Mouse (Mus musculus): Measurements from ENCODE around the gene Lbp. TPM values are rescaled to one million over a fixed set of nuclear protein-coding genes. Genes with fewer than 3 reads are reported as not detected.

Lbp gene
- total RNA-seq, 1 experiment from 2014 or later, result 47.6 TPM

- no peak for ATAC-seq (replicated peaks; ENCODE audit: low read depth, poor library complexity, severe bottlenecking)
Observed at GRCm38 (mm10) chr2:158359757-158360620, 53.7 kb downstream of the Lbp start.

DNA sequence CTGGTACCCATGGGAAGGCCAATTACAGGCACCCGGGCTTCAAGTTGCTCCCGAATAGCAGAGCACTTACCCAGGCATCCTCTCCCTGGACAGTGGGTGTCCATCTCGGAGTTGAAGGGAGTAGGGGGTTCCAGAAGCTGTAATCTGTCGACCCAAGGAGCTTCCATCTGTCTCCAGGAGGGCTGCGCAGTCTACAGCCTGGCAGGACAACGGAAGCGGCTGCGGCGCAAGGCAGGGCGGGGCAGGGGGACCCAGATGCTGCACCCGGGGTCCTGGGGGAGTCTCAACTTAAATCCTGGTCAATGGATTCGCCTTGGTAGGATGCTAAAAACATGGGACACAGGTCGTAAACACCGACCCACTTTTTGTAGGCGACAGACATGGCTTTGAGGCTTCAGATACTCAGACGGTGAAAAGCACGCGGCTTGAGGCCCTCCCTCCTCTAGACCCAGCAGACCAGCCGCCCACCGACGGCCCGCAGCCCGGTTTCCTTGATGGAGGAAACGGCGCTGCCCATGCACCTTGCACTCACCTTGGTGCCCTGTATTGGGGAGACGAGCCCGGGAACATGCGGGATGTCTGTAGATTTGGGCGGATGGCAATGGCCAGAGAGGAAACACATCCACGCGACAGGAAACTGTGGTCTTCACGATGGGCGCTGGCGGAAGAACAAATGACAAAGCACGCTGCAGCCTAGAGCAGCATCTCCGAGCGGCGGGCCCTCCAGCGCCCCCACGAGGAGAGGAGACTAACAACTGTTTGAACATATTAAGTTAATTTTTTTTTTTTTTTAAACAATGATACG, 54.8 kb downstream of the Lbp start:
- ATAC-seq (replicated peaks; ENCODE audit: low read depth, poor library complexity, severe bottlenecking), result peak; percentile 94

- peak; percentile 39 for ATAC-seq (replicated peaks; ENCODE audit: low read depth, poor library complexity, severe bottlenecking)
Observed at GRCm38 (mm10) chr2:158361678-158362320, 55.5 kb downstream of the Lbp start.

DNA sequence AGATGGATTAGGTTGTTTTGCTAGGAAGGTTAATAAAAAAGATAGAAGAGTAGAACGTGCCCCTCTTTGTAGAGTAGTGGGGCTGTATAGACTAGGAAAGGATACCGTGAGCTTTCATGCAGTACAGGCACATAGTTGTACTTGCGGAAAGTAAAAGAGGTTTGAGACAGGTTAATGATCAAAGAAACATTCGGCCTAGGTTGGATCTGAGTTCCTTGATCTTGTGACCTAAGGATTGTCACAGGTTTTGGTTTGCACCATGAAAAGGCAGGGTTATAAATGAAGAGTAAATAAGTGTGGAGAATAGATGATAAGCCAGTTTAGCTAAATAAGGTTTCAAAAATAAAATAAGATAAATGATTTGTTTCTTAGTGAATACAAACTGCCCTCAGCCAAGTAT, 57.9 kb downstream of the Lbp start:
- ATAC-seq (replicated peaks; ENCODE audit: low read depth, poor library complexity, severe bottlenecking), result no peak

- no peak for ATAC-seq (replicated peaks; ENCODE audit: low read depth, poor library complexity, severe bottlenecking)
Observed at GRCm38 (mm10) chr2:158365099-158365850, 59.0 kb downstream of the Lbp start.

DNA sequence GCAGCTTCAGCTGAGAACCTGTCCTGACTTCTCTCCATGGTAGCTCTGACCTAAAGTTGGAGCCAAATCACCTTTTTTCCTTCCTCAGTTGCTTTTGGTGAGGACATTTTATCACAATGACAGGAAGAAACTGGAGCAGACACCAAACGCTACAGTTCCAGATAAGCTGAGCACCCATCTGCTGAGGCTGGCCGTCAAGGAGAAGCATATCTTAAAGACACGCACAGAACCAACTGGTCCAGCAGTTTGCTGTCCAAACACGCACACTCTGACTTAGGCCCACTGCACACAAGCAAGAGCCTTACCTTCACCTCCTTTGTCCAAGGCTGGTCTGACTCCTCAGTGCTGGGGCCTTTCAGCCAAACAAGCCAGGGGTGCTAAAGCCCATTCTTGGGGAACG, 61.4 kb downstream of the Lbp start:
- ATAC-seq (replicated peaks; ENCODE audit: low read depth, poor library complexity, severe bottlenecking), result no peak

DNA sequence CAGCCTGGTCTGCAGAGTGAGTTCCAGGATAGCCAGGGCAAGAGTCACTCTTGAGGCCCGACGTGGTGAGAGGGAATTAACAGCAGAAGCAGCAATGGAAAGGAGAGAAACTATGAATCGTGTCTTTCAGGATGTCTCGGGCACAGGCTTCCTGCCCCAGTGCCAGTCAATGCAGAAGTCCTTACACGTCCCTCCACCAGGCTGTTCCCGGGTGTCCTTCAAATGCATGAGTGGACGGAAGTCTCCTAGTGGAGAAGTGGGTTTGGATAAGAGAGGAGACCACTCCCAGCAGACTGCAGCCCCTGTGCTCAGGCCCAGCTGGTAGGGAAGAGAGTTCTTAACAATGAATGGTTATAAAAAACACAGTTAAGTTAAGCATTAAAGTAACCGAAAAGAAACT, 62.0 kb downstream of the Lbp start:
- no peak for ATAC-seq (replicated peaks; ENCODE audit: low read depth, poor library complexity, severe bottlenecking)

GRCm38 (mm10) chr2:158369474-158370172, 63.3 kb downstream of the Lbp start:
- ATAC-seq (replicated peaks; ENCODE audit: low read depth, poor library complexity, severe bottlenecking), result no peak

DNA sequence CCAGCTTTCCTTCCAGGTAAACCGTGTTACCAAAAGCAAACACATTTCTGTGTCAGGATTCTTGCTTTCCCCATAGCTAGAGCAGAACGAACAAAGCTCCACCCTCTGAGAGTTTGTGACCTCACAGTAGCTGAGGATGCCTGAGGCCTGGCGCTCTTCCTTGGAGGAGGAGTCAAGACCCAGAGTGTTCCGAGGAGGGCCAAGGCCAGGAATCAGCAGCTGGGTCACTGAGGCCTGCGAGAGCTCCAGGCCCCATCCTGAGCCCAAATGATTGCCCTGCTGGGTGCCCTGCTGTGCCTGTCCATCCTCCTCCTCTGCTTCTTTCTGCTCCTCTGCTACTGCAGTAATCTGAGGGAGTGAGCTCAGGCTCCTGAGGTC, 63.9 kb downstream of the Lbp start:
- no peak for ATAC-seq (replicated peaks; ENCODE audit: low read depth, poor library complexity, severe bottlenecking)

- no peak for ATAC-seq (replicated peaks; ENCODE audit: low read depth, poor library complexity, severe bottlenecking)
Observed at GRCm38 (mm10) chr2:158373061-158373460, 66.8 kb downstream of the Lbp start.

GRCm38 (mm10) chr2:158373516-158373915, 67.2 kb downstream of the Lbp start:
- ATAC-seq (replicated peaks; ENCODE audit: low read depth, poor library complexity, severe bottlenecking), result no peak

DNA sequence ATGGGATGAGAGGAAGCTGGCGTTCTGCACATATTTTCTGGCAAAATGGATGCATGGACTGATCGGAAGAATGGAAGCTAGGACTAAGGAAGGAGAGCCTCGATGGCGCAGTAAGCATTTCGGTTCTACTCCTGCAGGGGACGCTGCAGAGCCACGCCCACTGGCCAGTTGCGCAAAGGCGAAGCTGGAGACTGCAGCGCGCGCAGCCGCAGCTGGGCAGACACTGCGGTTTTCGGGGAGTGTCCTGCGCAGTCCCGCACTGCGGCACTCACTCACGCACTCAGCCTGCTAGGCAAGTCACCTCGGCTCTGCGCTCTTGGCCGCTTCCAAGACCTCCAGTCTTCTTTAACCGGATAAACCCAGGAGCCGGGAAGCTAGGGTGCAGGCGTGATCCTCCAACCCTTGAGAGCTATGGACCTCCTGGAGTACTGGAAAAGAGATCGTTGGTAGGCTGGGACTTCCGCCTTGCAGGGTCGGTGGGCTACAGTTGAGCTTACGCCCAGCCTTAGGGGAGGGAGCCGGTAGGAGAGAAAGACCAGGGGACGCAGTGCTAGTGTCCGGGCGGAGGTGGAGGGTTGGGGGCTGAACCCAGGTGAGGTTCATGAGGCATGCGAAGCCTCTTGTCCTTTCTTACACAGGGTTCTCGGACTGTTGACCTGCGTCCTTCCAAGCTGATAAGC, 69.3 kb downstream of the Lbp start, which contains the start of gene Snhg11:
Gene Snhg11, plus strand, starts transcription at position 196 of the 680 bp plus-strand sequence.
- ATAC-seq (replicated peaks; ENCODE audit: low read depth, poor library complexity, severe bottlenecking), result peak; percentile 71

DNA sequence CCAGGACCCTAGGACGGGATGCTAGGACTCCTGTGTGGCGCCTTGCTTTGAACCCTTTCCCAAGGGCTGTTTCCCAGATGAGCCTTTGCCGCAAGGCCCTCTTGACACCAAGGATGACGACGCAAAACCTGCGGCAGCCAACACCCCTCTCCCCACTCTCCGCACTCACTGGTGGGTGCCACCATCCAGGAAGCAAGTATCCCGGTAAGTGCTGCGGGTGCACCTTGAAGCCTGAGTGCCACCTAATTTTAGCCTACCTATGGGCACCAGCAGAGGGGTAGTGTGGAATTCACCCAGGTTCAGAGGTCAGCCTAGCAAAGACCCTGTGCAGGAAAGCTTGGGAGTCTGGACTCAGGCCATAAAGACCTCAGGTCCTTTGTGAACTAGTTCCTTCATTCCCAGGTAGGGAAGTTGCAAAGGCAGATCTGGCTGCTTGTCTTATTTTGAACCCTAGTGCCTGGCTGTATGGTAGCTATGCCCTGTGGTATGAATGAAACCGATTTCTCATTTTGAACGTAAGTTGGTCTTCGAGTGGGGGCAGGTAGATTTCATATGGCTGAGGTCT, 69.9 kb downstream of the Lbp start:
- no peak; the same call in 1 of the 2 replicates for ATAC-seq (replicated peaks; ENCODE audit: low read depth, poor library complexity, severe bottlenecking)

GRCm38 (mm10) chr2:158376798-158377197, 70.5 kb downstream of the Lbp start:
- ATAC-seq (replicated peaks; ENCODE audit: low read depth, poor library complexity, severe bottlenecking), result no peak

GRCm38 (mm10) chr2:158377811-158378210, 71.5 kb downstream of the Lbp start:
- no peak for ATAC-seq (replicated peaks; ENCODE audit: low read depth, poor library complexity, severe bottlenecking)

GRCm38 (mm10) chr2:158379354-158380078, 73.2 kb downstream of the Lbp start:
- peak; percentile 88 for ATAC-seq (replicated peaks; ENCODE audit: low read depth, poor library complexity, severe bottlenecking)
